Mouse (Mus musculus) forebrain, postnatal 0 days (tissue): ENCODE data around the gene 2700049A03Rik. TPM values are rescaled to one million over a fixed set of nuclear protein-coding genes. Genes with fewer than 3 reads are reported as not detected.

ENCODE experiments used
- ATAC-seq: fragments of 200-750 bp; cut with Nextera tagmentation; 2 replicates; pipeline ENCODE4 v1.8.0; 2017; ENCODE audit warnings: mild to moderate bottlenecking, moderate library complexity
- DNase-seq: peaks from one replicate; pipeline ENCODE4 v3.0.0-alpha.2; 2015
- H3K27ac ChIP-seq: fragments of 300-500 bp; sonication (generic); 2 replicates; pipeline ENCODE4 v1.5.1; 2014; ENCODE audit warnings: low read depth, mild to moderate bottlenecking, antibody characterized with exemption, low read length, moderate library complexity, mixed read lengths
- H3K27me3 ChIP-seq: fragments of 300-500 bp; sonication (generic); 2 replicates; pipeline ENCODE4 v1.6.1; 2014; ENCODE audit warnings: mild to moderate bottlenecking, low read length, mixed read lengths; ENCODE audit not compliant: insufficient read depth
- H3K36me3 ChIP-seq: fragments of 300-500 bp; sonication (generic); 2 replicates; pipeline ENCODE4 v1.6.1; 2014; ENCODE audit warnings: mild to moderate bottlenecking, moderate library complexity; ENCODE audit not compliant: insufficient read depth
- H3K4me1 ChIP-seq: fragments of 300-500 bp; sonication (generic); 2 replicates; pipeline ENCODE4 v1.6.1; 2014; ENCODE audit warnings: antibody characterized with exemption; ENCODE audit not compliant: insufficient read depth
- H3K4me2 ChIP-seq: fragments of 300-500 bp; sonication (generic); 2 replicates; pipeline ENCODE4 v1.6.1; 2014; ENCODE audit warnings: low read depth, mild to moderate bottlenecking, moderate library complexity
- H3K4me3 ChIP-seq: fragments of 300-500 bp; sonication (generic); 2 replicates; pipeline ENCODE4 v1.5.1; 2014; ENCODE audit warnings: low read depth, low read length, mixed read lengths
- H3K9ac ChIP-seq: fragments of 300-500 bp; sonication (generic); 2 replicates; pipeline ENCODE4 v1.6.1; 2014; ENCODE audit warnings: mild to moderate bottlenecking
- H3K9me3 ChIP-seq: fragments of 300-500 bp; sonication (generic); 2 replicates; pipeline ENCODE4 v1.6.1; 2016; ENCODE audit warnings: low read length
- CTCF ChIP-seq: sonication (generic); IDR thresholded peaks from 2 replicates; pipeline ENCODE4 v1.5.1; 2016; ENCODE audit warnings: antibody characterized with exemption, control low read depth, low read depth
- WGBS: fragments of 180-500 bp; shearing (Covaris S2); extraction: QIAGEN DNeasy Blood & Tissue Kit; methylation state at CpG from one replicate; pipeline ENCODE4 v1.1.7; 2014; 5-methylcytosine and 5-hydroxymethylcytosine counted together
- polyA plus RNA-seq: library from polyadenylated mRNA; unstranded; fragments of >200 nt; fragmentation: Nextera tagmentation; extraction: Ambion mirVana; gene quantifications from 2 replicates; pipeline ENCODE4 v1.2.1, GENCODE M21; 2015
- total RNA-seq: library from RNA; depleted of rRNA; stranded (reverse); fragments of >200 nt; gene quantifications from 2 replicates; pipeline ENCODE4 v1.2.3, GENCODE M21; 2014

2700049A03Rik gene
- total and polyA plus RNA-seq, 2 experiments from 2014 or later, result 6.4 to 9.6 TPM

GRCm38 (mm10) chr12:71116411-71116810 is 20.2 kb upstream of the 2700049A03Rik start:
- no peaks in the 10 kb centered on the region for H3K36me3 ChIP-seq
- ATAC-seq (no peak), DNase-seq (no peak)
- H3K9me3 ChIP-seq, result no peaks in the 10 kb centered on the region
- no peak overlapping the region for H3K4me3 ChIP-seq
- H3K9ac ChIP-seq, result no peak overlapping the region
- no peak for TF ChIP-seq CTCF
- H3K27ac ChIP-seq, result no peak overlapping the region
- H3K27me3 ChIP-seq, result no peaks in the 10 kb centered on the region
- 55% methylated on average over 5 of the region's 5 CpGs for WGBS
- H3K4me1 ChIP-seq, result no peaks in the 10 kb centered on the region
- no peak overlapping the region for H3K4me2 ChIP-seq

- ATAC-seq (no peak), DNase-seq (no peak)
- no peaks in the 10 kb centered on the region for H3K4me1 ChIP-seq
- H3K36me3 ChIP-seq, result peaks cover 26% of the 10 kb centered on the region
- no peaks in the 10 kb centered on the region for H3K9me3 ChIP-seq
- no peak for TF ChIP-seq CTCF
- WGBS, result 93% methylated on average over 10 of the region's 10 CpGs
- no peaks in the 10 kb centered on the region for H3K27me3 ChIP-seq
- no peak overlapping the region for H3K4me3 ChIP-seq
- no peak overlapping the region for H3K27ac ChIP-seq
- no peak overlapping the region for H3K9ac ChIP-seq
- no peak overlapping the region for H3K4me2 ChIP-seq
Measured at GRCm38 (mm10) chr12:71122731-71123130, 13.9 kb upstream of the 2700049A03Rik start.

GRCm38 (mm10) chr12:71123286-71123685 is 13.4 kb upstream of the 2700049A03Rik start:
- no peak for ATAC-seq
- H3K27me3 ChIP-seq, result no peaks in the 10 kb centered on the region
- 91% methylated on average over 9 of the region's 9 CpGs for WGBS

GRCm38 (mm10) chr12:71135581-71135980 is 1.1 kb upstream of the 2700049A03Rik start:
- Histone ChIP-seq H3K4me2 (peak overlapping the region; percentile 70), H3K9ac (peak overlapping the region; percentile 97), H3K27me3 (no peaks in the 10 kb centered on the region), H3K4me1 (peaks cover 16% of the 10 kb centered on the region), H3K36me3 (peaks cover 20% of the 10 kb centered on the region), H3K4me3 (peak overlapping the region; percentile 95), H3K27ac (no peak overlapping the region), H3K9me3 (no peaks in the 10 kb centered on the region)
- WGBS, result 12% methylated on average over 5 of the region's 5 CpGs
- DNase-seq (no peak), ATAC-seq (no peak)
- TF ChIP-seq CTCF, result no peak

More at GRCm38 (mm10) chr12:71123286-71123685, 13.4 kb upstream of the 2700049A03Rik start:
- no peak for TF ChIP-seq CTCF
- Histone ChIP-seq H3K27ac (no peak overlapping the region), H3K36me3 (peaks cover 26% of the 10 kb centered on the region), H3K9me3 (no peaks in the 10 kb centered on the region), H3K4me3 (no peak overlapping the region), H3K4me2 (no peak overlapping the region), H3K9ac (no peak overlapping the region), H3K4me1 (no peaks in the 10 kb centered on the region)
- no peak for DNase-seq

GRCm38 (mm10) chr12:71136974-71137491 is 385 bp downstream of the 2700049A03Rik start:
- DNase-seq (peak; percentile 96), ATAC-seq (peak; percentile 88)
- Histone ChIP-seq H3K36me3 (peaks cover 19% of the 10 kb centered on the region), H3K27ac (peak overlapping the region; percentile 72), H3K4me2 (peak overlapping the region; percentile 70), H3K4me3 (peak overlapping the region; percentile 95), H3K9me3 (no peaks in the 10 kb centered on the region), H3K9ac (peak overlapping the region; percentile 97), H3K4me1 (peaks cover 16% of the 10 kb centered on the region), H3K27me3 (no peaks in the 10 kb centered on the region)
- under 1% methylated on average over 30 of the region's 30 CpGs for WGBS
- no peak for TF ChIP-seq CTCF

- TF ChIP-seq CTCF, result no peak
- Histone ChIP-seq H3K36me3 (peaks cover 20% of the 10 kb centered on the region), H3K9ac (peak overlapping the region; percentile 97), H3K27me3 (no peaks in the 10 kb centered on the region), H3K27ac (no peak overlapping the region), H3K4me1 (peaks cover 16% of the 10 kb centered on the region), H3K4me3 (peak overlapping the region; percentile 95), H3K4me2 (peak overlapping the region; percentile 70), H3K9me3 (no peaks in the 10 kb centered on the region)
- WGBS, result 8% methylated on average over 11 of the region's 11 CpGs
- DNase-seq (no peak), ATAC-seq (no peak)
Measured at GRCm38 (mm10) chr12:71137686-71138085, 1.0 kb downstream of the 2700049A03Rik start.

GRCm38 (mm10) chr12:71139258-71139828 is 2.7 kb downstream of the 2700049A03Rik start:
- Histone ChIP-seq H3K4me1 (peaks cover 16% of the 10 kb centered on the region), H3K9ac (no peak overlapping the region), H3K36me3 (peaks cover 21% of the 10 kb centered on the region), H3K9me3 (no peaks in the 10 kb centered on the region), H3K4me2 (no peak overlapping the region), H3K4me3 (no peak overlapping the region), H3K27ac (no peak overlapping the region), H3K27me3 (no peaks in the 10 kb centered on the region)
- TF ChIP-seq CTCF, result peak; percentile 33
- DNase-seq, result no peak
- ATAC-seq, result no peak
- WGBS, result 83% methylated on average over 5 of the region's 5 CpGs
